Comparison of ENCODE assay signal across 25 mouse cellular contexts in genomic region chr9:113710871-113711270, GRCm38 (mm10). TPM values are rescaled to one million over a fixed set of nuclear protein-coding genes. Genes with fewer than 3 reads are reported as not detected.
DNase-seq lines count a peak whose midpoint lies in the region; ATAC-seq and TF ChIP-seq lines count a peak whose summit lies in the region.
"Had no signal": no experiment of that assay in that cellular context is flagged by ENCODE, and none has a peak within 500 bp of the region (broad histone marks: within the 10 kb centered on the region; RNA-seq: fewer than 3 reads in every experiment).

No protein-coding gene starts in this region.

- H3K4me1 ChIP-seq in heart, embryonic 10.5 days, result peaks cover 15% of the 10 kb centered on the region
- H3K4me1 ChIP-seq in E14TG2a.4 (replicated peaks; ENCODE audit: low read depth, low read length), result peaks cover 29% of the 10 kb centered on the region
- H3K4me1 ChIP-seq in kidney, embryonic 15.5 days, result peaks cover 13% of the 10 kb centered on the region
- peaks cover 15% of the 10 kb centered on the region for H3K4me1 ChIP-seq in forebrain, embryonic 13.5 days

- H3K9me3 ChIP-seq in heart, embryonic 10.5 days, result no peaks in the 10 kb centered on the region
- no peaks in the 10 kb centered on the region for H3K9me3 ChIP-seq in E14TG2a.4 (ENCODE audit: low read length)
- H3K9me3 ChIP-seq in kidney, embryonic 15.5 days (replicated peaks), result no peaks in the 10 kb centered on the region
- H3K9me3 ChIP-seq in forebrain, embryonic 13.5 days (replicated peaks), result no peaks in the 10 kb centered on the region
- H3K9me3 ChIP-seq: embryonic facial prominence, embryonic 10.5 days; embryonic facial prominence, embryonic 12.5 days; G1E had no signal

- DNase-seq in heart, adult 11 months, result peak; percentile 76
- no peak for DNase-seq in heart, embryonic 10.5 days (ENCODE audit: low spot score)
- DNase-seq in ES-CJ7 (ENCODE audit: low read depth, low spot score) (peak; percentile 52), R1 (ENCODE audit: low read depth, low spot score) (peak; percentile 40)
- DNase-seq in spleen, adult 12 weeks (ENCODE audit: low spot score), result no peak
- DNase-seq: adrenal gland, adult 8-10 months; adrenal gland, postnatal 14 days; adrenal gland, postnatal 36 days; B cell, adult 2 months; cerebellum, adult 11-12 months; cerebellum, adult 2 months; cerebellum, adult 9-10 months; cerebellum, postnatal 10 days; cerebellum, postnatal 25 days had no signal

- no peak for TF ChIP-seq CTCF in E14TG2a.4 (conservative IDR thresholded peaks at IDR 0.05; ENCODE audit: low read length)

- H3K4me3 ChIP-seq in heart, embryonic 10.5 days, result no peak overlapping the region
- peak overlapping the region; percentile 35; the same call in 1 of the 2 replicates for H3K4me3 ChIP-seq in E14TG2a.4 (replicated peaks; ENCODE audit: low read length)
- no peak overlapping the region for H3K4me3 ChIP-seq in kidney, embryonic 15.5 days (replicated peaks)
- no peak overlapping the region for H3K4me3 ChIP-seq in forebrain, embryonic 13.5 days
- H3K4me3 ChIP-seq: embryonic facial prominence, embryonic 10.5 days; embryonic facial prominence, embryonic 12.5 days had no signal

- H3K27me3 ChIP-seq in heart, embryonic 10.5 days (ENCODE audit: insufficient read depth, poor library complexity, severe bottlenecking), result no peaks in the 10 kb centered on the region
- H3K27me3 ChIP-seq in E14TG2a.4 (ENCODE audit: insufficient read depth, low read length), result 0 out of 2 replicates have a peak, but pooled peaks cover 3% of the 10 kb centered on the region
- no peaks in the 10 kb centered on the region for H3K27me3 ChIP-seq in kidney, embryonic 15.5 days
- H3K27me3 ChIP-seq in forebrain, embryonic 13.5 days, result no peaks in the 10 kb centered on the region
- H3K27me3 ChIP-seq: embryonic facial prominence, embryonic 12.5 days; Patski had no signal

- H3K9ac ChIP-seq in kidney, embryonic 15.5 days, result no peak overlapping the region
- H3K9ac ChIP-seq in forebrain, embryonic 13.5 days, result no peak overlapping the region
- H3K9ac ChIP-seq: embryonic facial prominence, embryonic 12.5 days had no signal

- ATAC-seq in kidney, embryonic 15.5 days (replicated peaks; ENCODE audit: low FRiP score), result no peak
- ATAC-seq in forebrain, embryonic 13.5 days, result no peak
- ATAC-seq: activated CD4-positive, CD25-positive, alpha-beta regulatory T cell, adult 4 months; CD4-positive, CD25-positive, alpha-beta regulatory T cell, adult 4 months; forebrain, embryonic 14.5 days; forebrain, embryonic 16.5 days; Patski had no signal

- H3K36me3 ChIP-seq in heart, embryonic 10.5 days, result no peaks in the 10 kb centered on the region
- no peaks in the 10 kb centered on the region for H3K36me3 ChIP-seq in E14TG2a.4 (ENCODE audit: insufficient read depth, low read length)
- no peaks in the 10 kb centered on the region for H3K36me3 ChIP-seq in kidney, embryonic 15.5 days
- no peaks in the 10 kb centered on the region for H3K36me3 ChIP-seq in forebrain, embryonic 13.5 days (ENCODE audit: poor library complexity, severe bottlenecking)
- H3K36me3 ChIP-seq: embryonic facial prominence, embryonic 10.5 days; embryonic facial prominence, embryonic 12.5 days had no signal

- no peak overlapping the region for H3K27ac ChIP-seq in heart, embryonic 10.5 days
- H3K27ac ChIP-seq in kidney, embryonic 15.5 days, result no peak overlapping the region
- H3K27ac ChIP-seq in forebrain, embryonic 13.5 days, result no peak overlapping the region
- H3K27ac ChIP-seq: embryonic facial prominence, embryonic 10.5 days; embryonic facial prominence, embryonic 12.5 days had no signal

- 76% methylated on average over 12 of the region's 12 CpGs for WGBS in heart, embryonic 10.5 days
- WGBS in kidney, embryonic 15.5 days, result 88% methylated on average over 12 of the region's 12 CpGs
- 84% methylated on average over 12 of the region's 12 CpGs for WGBS in forebrain, embryonic 13.5 days

- H3K4me2 ChIP-seq in kidney, embryonic 15.5 days, result no peak overlapping the region
- no peak overlapping the region for H3K4me2 ChIP-seq in forebrain, embryonic 13.5 days
- H3K4me2 ChIP-seq: embryonic facial prominence, embryonic 12.5 days had no signal

RNA-seq across cellular contexts. Expression of gene Pdcd6ip, which starts 2.8 kb away (rescaled TPM):
- 67.7 and 78.6 TPM in 2 replicates for polyA plus RNA-seq in heart, embryonic 10.5 days (2016; fragmentation: Nextera tagmentation; extraction: Ambion mirVana)
- polyA plus RNA-seq in kidney, embryonic 15.5 days (2015; fragmentation: Nextera tagmentation; extraction: Ambion mirVana), result 76.4 and 79.6 TPM in 2 replicates
- 38.7 and 45.6 TPM in 2 replicates for polyA plus RNA-seq in forebrain, embryonic 13.5 days (2015; fragmentation: Nextera tagmentation; extraction: Ambion mirVana)

RNA-seq across cellular contexts. Expression of gene Clasp2, which starts 30.4 kb away (rescaled TPM):
- polyA plus RNA-seq in heart, embryonic 10.5 days (2016; fragmentation: Nextera tagmentation; extraction: Ambion mirVana), result 24.3 and 28.3 TPM in 2 replicates
- 25.4 and 25.6 TPM in 2 replicates for polyA plus RNA-seq in kidney, embryonic 15.5 days (2015; fragmentation: Nextera tagmentation; extraction: Ambion mirVana)
- polyA plus RNA-seq in forebrain, embryonic 13.5 days (2015; fragmentation: Nextera tagmentation; extraction: Ambion mirVana), result 84.9 and 91.3 TPM in 2 replicates

Comparison
In these comparisons a context has a peak if more than half of its experiments do, and no peak if none do; other contexts are left out.
1. DNase-seq: peak in heart, adult 11 months (single experiment), ES-CJ7 (single experiment) and R1 (single experiment); none in heart, embryonic 10.5 days (single experiment) and spleen, adult 12 weeks (single experiment).